Comparison of ENCODE assay signal across 9 mouse cellular contexts in the genomic region with DNA sequence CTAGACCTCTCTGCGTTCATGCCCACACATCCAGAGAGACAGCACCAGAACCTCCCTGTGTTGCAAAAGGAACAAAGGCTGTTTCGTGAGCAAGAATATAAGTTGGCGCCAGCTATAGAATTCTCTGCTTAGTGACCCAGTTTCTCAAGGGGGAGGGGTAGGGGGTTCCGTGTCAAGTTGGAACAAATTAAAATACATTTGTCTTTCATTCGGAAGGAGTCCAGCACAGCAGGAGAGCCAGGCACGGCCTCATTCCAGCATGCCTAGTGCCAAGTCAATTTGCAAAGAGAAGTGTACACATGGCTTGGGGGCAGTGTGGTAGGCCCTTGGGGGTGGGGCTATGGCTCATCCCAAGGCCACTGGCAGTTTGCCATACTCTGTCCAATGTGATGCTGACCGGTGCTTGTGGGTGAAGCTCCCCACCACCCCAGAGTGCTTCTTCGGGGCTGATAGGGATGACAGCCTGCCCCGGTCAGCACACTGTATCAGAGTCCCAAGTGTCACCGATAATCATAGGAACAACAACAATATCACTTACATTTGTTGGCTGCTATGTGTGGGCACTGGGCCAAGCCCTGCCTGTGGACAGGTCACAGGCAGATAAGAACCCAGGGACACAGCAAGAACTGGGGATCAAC. TPM values are rescaled to one million over a fixed set of nuclear protein-coding genes. Genes with fewer than 3 reads are reported as not detected.
A peak's percentile ranks its signal among the peaks of the same experiment; 100 is the strongest.
DNase-seq lines count a peak whose midpoint lies in the region; ATAC-seq and TF ChIP-seq lines count a peak whose summit lies in the region.
"Had no signal": no experiment of that assay in that cellular context is flagged by ENCODE, and none has a peak within 500 bp of the region (broad histone marks: within the 10 kb centered on the region; RNA-seq: fewer than 3 reads in every experiment).

No protein-coding gene starts in this region.

- TF ChIP-seq POLR2A in lung, adult 2 months (IDR thresholded peaks at IDR 0.05; ENCODE audit: borderline replicate concordance, extremely low read depth, low read depth, low read length): no peak

- TF ChIP-seq CTCF in lung, adult 2 months (IDR thresholded peaks at IDR 0.05; ENCODE audit: insufficient read depth, low read length): no peak
- no peak for TF ChIP-seq CTCF in left cerebral cortex, adult 2 months (IDR thresholded peaks at IDR 0.05)
- no peak for TF ChIP-seq CTCF in stomach, postnatal 0 days (IDR thresholded peaks at IDR 0.05; ENCODE audit: low read depth)

- no peak for TF ChIP-seq EP300 in stomach, postnatal 0 days (optimal IDR thresholded peaks at IDR 0.05)

- no peak for DNase-seq in lung, adult 2 months
- peak; percentile 95 for DNase-seq in cerebellum, adult 18-20 months
- peak; percentile 48 to 66 for DNase-seq in left cerebral cortex, adult 2 months (ENCODE audit: extremely low spot score in 1 of 2, low spot score in 2 of 2)
- DNase-seq in retina, postnatal 1 day: peak; percentile 97
- DNase-seq in stomach, postnatal 0 days (ENCODE audit: low spot score): no peak

- H3K27ac ChIP-seq in lung, embryonic 15.5 days: no peak overlapping the region
- no peak overlapping the region for H3K27ac ChIP-seq in heart, embryonic 11.5 days (ENCODE audit: low read depth, low read length)
- H3K27ac ChIP-seq in left cerebral cortex, adult 2 months: peak overlapping the region; percentile 92
- H3K27ac ChIP-seq in stomach, postnatal 0 days (replicated peaks): no peak overlapping the region

- ATAC-seq in lung, embryonic 15.5 days (ENCODE audit: borderline replicate concordance, extremely low read depth, low FRiP score, low TSS enrichment): peak; percentile 31
- peak; percentile 32; the same call in 1 of the 2 replicates for ATAC-seq in heart, embryonic 11.5 days (replicated peaks; ENCODE audit: insufficient number of reproducible peaks, low FRiP score, low TSS enrichment)
- no peak for ATAC-seq in stomach, postnatal 0 days (ENCODE audit: low FRiP score, low TSS enrichment)
- no peak for ATAC-seq in erythroblast, adult 5-6 weeks (replicated peaks; ENCODE audit: low FRiP score, poor library complexity, severe bottlenecking)

- H3K9ac ChIP-seq in lung, embryonic 15.5 days: no peak overlapping the region
- no peak overlapping the region for H3K9ac ChIP-seq in heart, embryonic 11.5 days (ENCODE audit: low read depth, low read length)
- H3K9ac ChIP-seq in stomach, postnatal 0 days (ENCODE audit: low read length): no peak overlapping the region

- H3K4me3 ChIP-seq in lung, embryonic 15.5 days: no peak overlapping the region
- no peak overlapping the region for H3K4me3 ChIP-seq in lung, adult 2 months (replicated peaks; ENCODE audit: extremely low read depth, low read depth, low read length)
- H3K4me3 ChIP-seq in heart, embryonic 11.5 days (ENCODE audit: low read depth, low read length): no peak overlapping the region
- H3K4me3 ChIP-seq in left cerebral cortex, adult 2 months: no peak overlapping the region
- no peak overlapping the region for H3K4me3 ChIP-seq in stomach, postnatal 0 days (ENCODE audit: low read depth, low read length)

- no peaks in the 10 kb centered on the region for H3K27me3 ChIP-seq in lung, embryonic 15.5 days
- H3K27me3 ChIP-seq in heart, embryonic 11.5 days (ENCODE audit: control insufficient read depth, insufficient read depth, low read length): peaks cover 19% of the 10 kb centered on the region
- no peaks in the 10 kb centered on the region for H3K27me3 ChIP-seq in stomach, postnatal 0 days (ENCODE audit: control insufficient read depth, insufficient read depth, low read length)

- H3K4me1 ChIP-seq in lung, embryonic 15.5 days: peaks cover 12% of the 10 kb centered on the region; the same call in 1 of the 2 replicates
- H3K4me1 ChIP-seq in lung, adult 2 months (ENCODE audit: control insufficient read depth, insufficient read depth, low read length): no peaks in the 10 kb centered on the region
- peaks cover 16% of the 10 kb centered on the region for H3K4me1 ChIP-seq in heart, embryonic 11.5 days (ENCODE audit: control insufficient read depth, insufficient read depth, low read length)
- no peaks in the 10 kb centered on the region for H3K4me1 ChIP-seq in stomach, postnatal 0 days (replicated peaks; ENCODE audit: control insufficient read depth, insufficient read depth)

- intact Hi-C loops in left cerebral cortex, adult 2 months (cut with DNase I): loop anchor here (1.0 kb wide), 1 partner anchor 28 kb away; no protein-coding TSS in a partner anchor

- H3K9me3 ChIP-seq in lung, embryonic 15.5 days: no peaks in the 10 kb centered on the region
- H3K9me3 ChIP-seq in heart, embryonic 11.5 days (replicated peaks; ENCODE audit: control insufficient read depth, low read length): no peaks in the 10 kb centered on the region
- H3K9me3 ChIP-seq in stomach, postnatal 0 days (ENCODE audit: control insufficient read depth, low read length): no peaks in the 10 kb centered on the region

- 39% methylated on average over 10 of the region's 10 CpGs for WGBS in lung, embryonic 15.5 days
- WGBS in lung, adult 2 months: 47% methylated on average over 10 of the region's 10 CpGs
- 52% methylated on average over 10 of the region's 10 CpGs for WGBS in heart, embryonic 11.5 days (ENCODE audit: insufficient replicate concordance)
- 39% methylated on average over 10 of the region's 10 CpGs for whole genome bisulfite sequencing in stomach, postnatal 0 days

- no peaks in the 10 kb centered on the region for H3K36me3 ChIP-seq in lung, embryonic 15.5 days
- no peaks in the 10 kb centered on the region for H3K36me3 ChIP-seq in heart, embryonic 11.5 days (ENCODE audit: control insufficient read depth, insufficient read depth, low read length)
- H3K36me3 ChIP-seq in stomach, postnatal 0 days (ENCODE audit: control insufficient read depth, insufficient read depth, low read length): no peaks in the 10 kb centered on the region

- no peak overlapping the region for H3K4me2 ChIP-seq in lung, embryonic 15.5 days
- no peak overlapping the region for H3K4me2 ChIP-seq in heart, embryonic 11.5 days
- H3K4me2 ChIP-seq in stomach, postnatal 0 days (replicated peaks; ENCODE audit: low read depth): no peak overlapping the region

RNA-seq across cellular contexts. Expression of a gene that starts 31.1 kb away (rescaled TPM):
- polyA plus RNA-seq in lung, embryonic 15.5 days (2015; fragmentation: Nextera tagmentation; extraction: Ambion mirVana): 5.2 and 6.0 TPM in 2 replicates
- polyA plus RNA-seq in lung, adult 2 months (2012; rRNA removed): 6.1 TPM in 2 replicates
- 2.3 and 3.1 TPM in 2 replicates for polyA plus RNA-seq in heart, embryonic 11.5 days (2014; fragmentation: Nextera tagmentation; extraction: Ambion mirVana)
- 10 to 100 TPM; 27.9 TPM for total RNA-seq in left cerebral cortex, adult 2 months (2021)
- polyA plus RNA-seq in stomach, postnatal 0 days (2015; fragmentation: Nextera tagmentation; extraction: Ambion mirVana): 1.1 TPM in 2 replicates
- total RNA-seq in erythroblast, adult 5-6 weeks (2015; ENCODE audit: low replicate concordance): not detected in 2 replicates
- total RNA-seq in erythroblast, adult 5-6 weeks (2017; ENCODE audit: low replicate concordance): 0.28 TPM in 1 of 2 replicates, not detected in the other

RNA-seq across cellular contexts. Expression of a gene that starts 50.6 kb away (rescaled TPM):
- polyA plus RNA-seq in lung, embryonic 15.5 days (2015; fragmentation: Nextera tagmentation; extraction: Ambion mirVana): 1.7 and 1.9 TPM in 2 replicates
- polyA plus RNA-seq in lung, adult 2 months (2012; rRNA removed): 7.4 and 10.5 TPM in 2 replicates
- polyA plus RNA-seq in heart, embryonic 11.5 days (2014; fragmentation: Nextera tagmentation; extraction: Ambion mirVana): 0.40 TPM in 1 of 2 replicates, not detected in the other
- total RNA-seq in left cerebral cortex, adult 2 months (2021): 1 to 10 TPM; 4.2 TPM
- 0.63 and 1.2 TPM in 2 replicates for polyA plus RNA-seq in stomach, postnatal 0 days (2015; fragmentation: Nextera tagmentation; extraction: Ambion mirVana)
- total RNA-seq in erythroblast, adult 5-6 weeks (2015; ENCODE audit: low replicate concordance): not detected in 2 replicates
- total RNA-seq in erythroblast, adult 5-6 weeks (2017; ENCODE audit: low replicate concordance): not detected in 2 replicates
- total RNA-seq: heart, postnatal 36 days had no signal

RNA-seq across cellular contexts. Expression of a gene that starts 52.4 kb away (rescaled TPM):
- polyA plus RNA-seq in lung, embryonic 15.5 days (2015; fragmentation: Nextera tagmentation; extraction: Ambion mirVana): 53.0 and 53.7 TPM in 2 replicates
- 22.2 and 25.1 TPM in 2 replicates for polyA plus RNA-seq in lung, adult 2 months (2012; rRNA removed)
- polyA plus RNA-seq in heart, embryonic 11.5 days (2014; fragmentation: Nextera tagmentation; extraction: Ambion mirVana): 60.6 and 63.9 TPM in 2 replicates
- 10 to 100 TPM; 36.1 to 36.8 TPM for total RNA-seq in left cerebral cortex, adult 2 months (2021)
- polyA plus RNA-seq in stomach, postnatal 0 days (2015; fragmentation: Nextera tagmentation; extraction: Ambion mirVana): 25.3 and 28.3 TPM in 2 replicates
- total RNA-seq in erythroblast, adult 5-6 weeks (2015; ENCODE audit: low replicate concordance): 8.2 and 16.9 TPM in 2 replicates
- total RNA-seq in erythroblast, adult 5-6 weeks (2017; ENCODE audit: low replicate concordance): 3.2 and 7.5 TPM in 2 replicates

Comparison
In these comparisons a context has a peak if more than half of its experiments do, and no peak if none do; other contexts are left out.
1. ATAC-seq: peak in lung, embryonic 15.5 days (single experiment) and heart, embryonic 11.5 days (single experiment); none in stomach, postnatal 0 days (single experiment) and erythroblast, adult 5-6 weeks (single experiment).
2. DNase-seq: peak in cerebellum, adult 18-20 months (2 of 2), left cerebral cortex, adult 2 months (2 of 2) and retina, postnatal 1 day (single experiment); none in lung, adult 2 months (single experiment) and stomach, postnatal 0 days (single experiment).